Mouse (Mus musculus): Measurements from ENCODE around the gene Sema3b. TPM values are rescaled to one million over a fixed set of nuclear protein-coding genes. Genes with fewer than 3 reads are reported as not detected.

Gene Sema3b
- polyA plus RNA-seq, 1 experiment from 2014 or later = 18.3 TPM

- peak; percentile 95 for DNase-seq (ENCODE audit: low spot score)
- Histone ChIP-seq H3K27ac (ENCODE audit: low read depth) (peak within 1 kb of the TSS; percentile 86), H3K36me3 (ENCODE audit: control insufficient read depth, insufficient read depth, low read length) (peaks cover 7% of the 10 kb centered on the region; the same call in 1 of the 2 replicates), H3K27me3 (replicated peaks; ENCODE audit: control insufficient read depth, insufficient read depth, low read length) (no peaks in the 10 kb centered on the region), H3K4me2 (ENCODE audit: low read length) (peak within 1 kb of the TSS; percentile 96), H3K4me3 (ENCODE audit: low read depth, low read length) (peak within 1 kb of the TSS; percentile 89), H3K9me3 (ENCODE audit: control insufficient read depth, low read length) (no peaks in the 10 kb centered on the region), H3K9ac (ENCODE audit: low read length) (peak within 1 kb of the TSS; percentile 91), H3K4me1 (replicated peaks; ENCODE audit: control insufficient read depth, insufficient read depth, low read length) (peaks cover 45% of the 10 kb centered on the region)
- WGBS = 5% methylated on average over 38 of the region's 38 CpGs
- peak; percentile 96 for ATAC-seq (replicated peaks; ENCODE audit: low FRiP score, low TSS enrichment, low read depth)
Observed at GRCm38 (mm10) chr9:107635279-107636028, 26.4 kb upstream of the Sema3b start, which contains the start of gene Gnai2. TSS of gene Gnai2 (minus strand) at chr9:107635367.

GRCm38 (mm10) chr9:107634406-107635278 lies 25.6 kb upstream of the Sema3b start:
- WGBS = 2% methylated on average over 35 of the region's 35 CpGs

GRCm38 (mm10) chr9:107633661-107634405 lies 24.8 kb upstream of the Sema3b start:
- peak; percentile 70 for DNase-seq (ENCODE audit: low spot score)

More at GRCm38 (mm10) chr9:107634406-107635278, 25.6 kb upstream of the Sema3b start:
- H3K27ac ChIP-seq (ENCODE audit: low read depth) = peak overlapping the region; percentile 86
- H3K27me3 ChIP-seq (replicated peaks; ENCODE audit: control insufficient read depth, insufficient read depth, low read length) = no peaks in the 10 kb centered on the region
- peaks cover 8% of the 10 kb centered on the region; the same call in 1 of the 2 replicates for H3K36me3 ChIP-seq (ENCODE audit: control insufficient read depth, insufficient read depth, low read length)
- no peaks in the 10 kb centered on the region for H3K9me3 ChIP-seq (ENCODE audit: control insufficient read depth, low read length)
- peak overlapping the region; percentile 91 for H3K9ac ChIP-seq (ENCODE audit: low read length)
- H3K4me2 ChIP-seq (ENCODE audit: low read length) = peak overlapping the region; percentile 96
- ATAC-seq (replicated peaks; ENCODE audit: low FRiP score, low TSS enrichment, low read depth) (peak; percentile 3; the same call in 1 of the 2 replicates), DNase-seq (ENCODE audit: low spot score) (no peak)
- peak overlapping the region; percentile 89 for H3K4me3 ChIP-seq (ENCODE audit: low read depth, low read length)
- peaks cover 53% of the 10 kb centered on the region for H3K4me1 ChIP-seq (replicated peaks; ENCODE audit: control insufficient read depth, insufficient read depth, low read length)

GRCm38 (mm10) chr9:107633091-107633660 lies 24.1 kb upstream of the Sema3b start:
- Histone ChIP-seq H3K4me1 (replicated peaks; ENCODE audit: control insufficient read depth, insufficient read depth, low read length) (peaks cover 67% of the 10 kb centered on the region), H3K36me3 (ENCODE audit: control insufficient read depth, insufficient read depth, low read length) (peaks cover 17% of the 10 kb centered on the region; the same call in 1 of the 2 replicates)
- WGBS = 1% methylated on average over 29 of the region's 33 CpGs

More at GRCm38 (mm10) chr9:107633661-107634405, 24.8 kb upstream of the Sema3b start:
- peak overlapping the region; percentile 91 for H3K9ac ChIP-seq (ENCODE audit: low read length)
- peaks cover 12% of the 10 kb centered on the region; the same call in 1 of the 2 replicates for H3K36me3 ChIP-seq (ENCODE audit: control insufficient read depth, insufficient read depth, low read length)
- H3K4me2 ChIP-seq (ENCODE audit: low read length) = peak overlapping the region; percentile 96
- peak overlapping the region; percentile 86 for H3K27ac ChIP-seq (ENCODE audit: low read depth)
- H3K4me3 ChIP-seq (ENCODE audit: low read depth, low read length) = peak overlapping the region; percentile 89
- peak; percentile 1; the same call in 1 of the 2 replicates for ATAC-seq (replicated peaks; ENCODE audit: low FRiP score, low TSS enrichment, low read depth)
- H3K27me3 ChIP-seq (replicated peaks; ENCODE audit: control insufficient read depth, insufficient read depth, low read length) = no peaks in the 10 kb centered on the region
- 1% methylated on average over 15 of the region's 15 CpGs for WGBS
- peaks cover 61% of the 10 kb centered on the region for H3K4me1 ChIP-seq (replicated peaks; ENCODE audit: control insufficient read depth, insufficient read depth, low read length)
- no peaks in the 10 kb centered on the region for H3K9me3 ChIP-seq (ENCODE audit: control insufficient read depth, low read length)

GRCm38 (mm10) chr9:107632478-107632877 lies 23.4 kb upstream of the Sema3b start:
- Histone ChIP-seq H3K4me2 (ENCODE audit: low read length) (peak overlapping the region; percentile 96), H3K36me3 (ENCODE audit: control insufficient read depth, insufficient read depth, low read length) (peaks cover 17% of the 10 kb centered on the region; the same call in 1 of the 2 replicates), H3K9me3 (ENCODE audit: control insufficient read depth, low read length) (no peaks in the 10 kb centered on the region), H3K27ac (ENCODE audit: low read depth) (peak overlapping the region; percentile 86), H3K4me1 (replicated peaks; ENCODE audit: control insufficient read depth, insufficient read depth, low read length) (peaks cover 72% of the 10 kb centered on the region), H3K27me3 (replicated peaks; ENCODE audit: control insufficient read depth, insufficient read depth, low read length) (no peaks in the 10 kb centered on the region), H3K4me3 (ENCODE audit: low read depth, low read length) (peak overlapping the region; percentile 89), H3K9ac (ENCODE audit: low read length) (peak overlapping the region; percentile 91)
- ATAC-seq (replicated peaks; ENCODE audit: low FRiP score, low TSS enrichment, low read depth) (no peak), DNase-seq (ENCODE audit: low spot score) (no peak)
- WGBS = 76% methylated on average over 6 of the region's 6 CpGs

More at GRCm38 (mm10) chr9:107633091-107633660, 24.1 kb upstream of the Sema3b start:
- Histone ChIP-seq H3K9ac (ENCODE audit: low read length) (peak overlapping the region; percentile 91), H3K4me2 (ENCODE audit: low read length) (peak overlapping the region; percentile 96), H3K9me3 (ENCODE audit: control insufficient read depth, low read length) (no peaks in the 10 kb centered on the region), H3K4me3 (ENCODE audit: low read depth, low read length) (peak overlapping the region; percentile 89), H3K27me3 (replicated peaks; ENCODE audit: control insufficient read depth, insufficient read depth, low read length) (no peaks in the 10 kb centered on the region), H3K27ac (ENCODE audit: low read depth) (peak overlapping the region; percentile 86)
- peak; percentile 85 for DNase-seq (ENCODE audit: low spot score)
- ATAC-seq (replicated peaks; ENCODE audit: low FRiP score, low TSS enrichment, low read depth) = peak; percentile 36

GRCm38 (mm10) chr9:107631861-107632260 lies 22.8 kb upstream of the Sema3b start:
- H3K36me3 ChIP-seq (ENCODE audit: control insufficient read depth, insufficient read depth, low read length) = peaks cover 17% of the 10 kb centered on the region; the same call in 1 of the 2 replicates
- no peak for ATAC-seq (replicated peaks; ENCODE audit: low FRiP score, low TSS enrichment, low read depth)
- H3K4me1 ChIP-seq (replicated peaks; ENCODE audit: control insufficient read depth, insufficient read depth, low read length) = peaks cover 72% of the 10 kb centered on the region
- H3K4me3 ChIP-seq (ENCODE audit: low read depth, low read length) = no peak overlapping the region
- peak overlapping the region; percentile 91; the same call in 1 of the 2 replicates for H3K9ac ChIP-seq (ENCODE audit: low read length)
- 90% methylated on average over 8 of the region's 8 CpGs for WGBS
- no peaks in the 10 kb centered on the region for H3K9me3 ChIP-seq (ENCODE audit: control insufficient read depth, low read length)
- DNase-seq (ENCODE audit: low spot score) = no peak
- H3K27me3 ChIP-seq (replicated peaks; ENCODE audit: control insufficient read depth, insufficient read depth, low read length) = no peaks in the 10 kb centered on the region
- no peak overlapping the region; the same call in 1 of the 2 replicates for H3K27ac ChIP-seq (ENCODE audit: low read depth)
- peak overlapping the region; percentile 25; the same call in 1 of the 2 replicates for H3K4me2 ChIP-seq (ENCODE audit: low read length)

- Histone ChIP-seq H3K27me3 (replicated peaks; ENCODE audit: control insufficient read depth, insufficient read depth, low read length) (no peaks in the 10 kb centered on the region), H3K9ac (ENCODE audit: low read length) (no peak overlapping the region), H3K4me2 (ENCODE audit: low read length) (peak overlapping the region; percentile 25; the same call in 1 of the 2 replicates), H3K9me3 (ENCODE audit: control insufficient read depth, low read length) (no peaks in the 10 kb centered on the region), H3K27ac (ENCODE audit: low read depth) (no peak overlapping the region), H3K4me1 (replicated peaks; ENCODE audit: control insufficient read depth, insufficient read depth, low read length) (peaks cover 74% of the 10 kb centered on the region), H3K4me3 (ENCODE audit: low read depth, low read length) (no peak overlapping the region), H3K36me3 (ENCODE audit: control insufficient read depth, insufficient read depth, low read length) (peaks cover 17% of the 10 kb centered on the region; the same call in 1 of the 2 replicates)
- WGBS = 75% methylated on average over 9 of the region's 9 CpGs
- no peak for ATAC-seq (replicated peaks; ENCODE audit: low FRiP score, low TSS enrichment, low read depth)
- no peak for DNase-seq (ENCODE audit: low spot score)
Observed at GRCm38 (mm10) chr9:107631311-107631826, 22.3 kb upstream of the Sema3b start.

Data from intestine, embryonic 14.5 days (tissue).